Mouse (Mus musculus) megakaryocyte, embryonic 14.5 days (primary cell): ENCODE measurements around the gene Scn3b.

Experiments
- FLI1 ChIP-seq: IDR thresholded peaks from 2 replicates; pipeline ENCODE4 v1.6.1; 2012; ENCODE audit warnings: low read length, inconsistent platforms, mixed read lengths
- GATA1 ChIP-seq: IDR thresholded peaks from 3 replicates; pipeline ENCODE4 v1.6.1; 2012; ENCODE audit warnings: mixed read lengths, low read length, inconsistent platforms, borderline replicate concordance

DNA sequence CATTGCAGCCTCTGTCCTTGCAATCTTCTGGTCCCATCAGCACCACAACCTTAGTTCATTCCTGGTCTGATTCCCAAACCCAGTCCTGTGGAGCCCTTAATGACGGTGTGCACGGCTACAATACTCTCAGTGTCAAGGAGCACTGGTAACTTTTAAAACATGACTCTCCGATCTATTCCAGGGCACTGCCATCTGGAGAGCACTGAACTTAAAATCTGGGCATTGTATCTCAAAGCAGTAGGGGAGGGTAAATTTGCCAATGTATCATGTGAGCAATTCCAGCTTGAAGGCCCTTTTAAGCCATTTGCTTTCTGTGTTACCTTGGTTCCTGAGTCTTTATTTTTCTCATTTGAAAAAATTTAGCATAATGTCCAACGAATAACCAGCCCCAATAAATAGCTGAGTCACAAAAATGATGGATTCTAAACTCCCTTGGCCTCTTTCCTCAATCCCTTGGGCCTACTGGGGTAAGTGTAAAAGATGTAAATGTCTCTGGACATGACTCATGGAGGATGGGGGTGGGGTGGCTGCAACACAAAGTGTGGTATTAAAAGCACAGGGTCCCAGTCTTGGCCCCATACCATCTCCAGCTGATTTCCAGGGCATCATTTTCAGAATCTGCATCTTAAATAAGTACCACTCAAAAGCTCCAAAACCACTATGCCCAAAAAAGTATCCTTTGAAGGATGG is 68.3 kb downstream of the Scn3b start:
- TF ChIP-seq GATA1 (no peak), FLI1 (no peak)
